ENCODE assay signal across 14 mouse cellular contexts in the genomic region with DNA sequence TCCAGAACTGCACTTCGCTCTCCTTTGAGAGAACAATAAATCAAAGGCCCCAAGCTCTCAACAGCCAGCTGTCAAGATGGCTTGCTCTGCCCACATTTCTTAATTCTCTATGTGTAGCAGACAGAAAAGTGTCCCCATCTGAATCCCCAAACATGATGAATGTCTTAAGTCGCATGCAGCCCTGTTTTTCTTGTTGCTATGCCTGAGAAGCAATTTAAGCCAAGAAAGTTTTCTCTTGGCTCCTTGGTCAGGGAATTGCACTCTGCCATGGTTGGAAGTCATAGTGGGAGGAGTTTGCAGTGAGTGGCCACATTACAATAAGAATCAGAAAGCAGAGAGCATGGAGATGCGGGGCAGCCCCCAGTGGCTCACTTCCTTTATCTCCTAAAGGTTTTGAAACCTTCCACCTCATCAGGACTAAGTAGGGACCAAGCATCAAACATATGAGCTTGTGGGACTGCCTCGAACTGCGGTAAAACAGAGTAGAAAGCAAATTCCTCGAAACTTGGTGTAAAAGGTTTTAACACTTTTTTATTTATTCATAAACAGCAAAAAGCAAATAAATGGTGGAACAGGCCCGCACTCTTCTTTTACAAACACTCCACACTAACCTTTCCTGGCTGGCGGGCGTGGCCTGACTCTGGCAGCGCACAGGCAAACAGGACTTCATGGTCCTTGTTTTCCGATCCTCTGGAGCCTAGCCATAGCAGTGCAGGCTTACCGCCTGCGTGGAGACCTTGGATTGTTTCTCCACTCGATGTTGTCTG.
DNase-seq lines count a peak whose midpoint lies in the region; TF ChIP-seq lines count a peak whose summit lies in the region.
"Had no signal": no experiment of that assay in that cellular context is flagged by ENCODE, and none has a peak within 500 bp of the region (broad histone marks: within the 10 kb centered on the region; RNA-seq: fewer than 3 reads in every experiment).

No protein-coding gene starts in this region.

- H3K9me3 ChIP-seq in limb, embryonic 10.5 days (replicated peaks) = no peaks in the 10 kb centered on the region
- H3K9me3 ChIP-seq: hindbrain, embryonic 13.5 days had no signal

- H3K27ac ChIP-seq in liver, adult 2 months (replicated peaks; ENCODE audit: insufficient read depth, low read depth, low read length) = no peak overlapping the region
- H3K27ac ChIP-seq in limb, embryonic 10.5 days = no peak overlapping the region
- H3K27ac ChIP-seq: hindbrain, embryonic 13.5 days had no signal

- no peak for TF ChIP-seq CTCF in liver, adult 2 months (IDR thresholded peaks at IDR 0.05; ENCODE audit: low read depth, low read length)

- no peak overlapping the region for H3K4me3 ChIP-seq in liver, adult 2 months (ENCODE audit: insufficient read depth, low read depth, low read length)
- no peak overlapping the region for H3K4me3 ChIP-seq in limb, embryonic 10.5 days
- H3K4me3 ChIP-seq: hindbrain, embryonic 13.5 days had no signal

- DNase-seq in adrenal gland, postnatal 10 days = peak; percentile 18
- no peak for DNase-seq in adrenal gland, adult 18-20 months (ENCODE audit: low spot score in 2 of 2)
- peak; percentile 51 for DNase-seq in liver, adult 2 months (ENCODE audit: extremely low read depth, low read depth, low spot score)
- DNase-seq in liver (no peak), 3134 (ENCODE audit: extremely low read depth, insufficient read length, low spot score) (peak; percentile 37)
- peak; percentile 16 for DNase-seq in limb, embryonic 10.5 days (ENCODE audit: low spot score)
- DNase-seq in left cerebral cortex, postnatal 25 days (ENCODE audit: low spot score in 2 of 2) = no peak
- no peak for DNase-seq in urinary bladder, postnatal 14 days (ENCODE audit: low spot score)
- DNase-seq: B cell, adult 2 months; cerebellum, adult 9-10 months; kidney, adult 11 months; kidney, postnatal 10 days; layer of hippocampus, adult 9-11 months had no signal

- H3K4me1 ChIP-seq in liver, adult 2 months (ENCODE audit: control insufficient read depth, insufficient read depth, low read length) = 0 out of 2 replicates have a peak, but pooled peaks cover 3% of the 10 kb centered on the region
- peaks cover 14% of the 10 kb centered on the region; the same call in 1 of the 2 replicates for H3K4me1 ChIP-seq in limb, embryonic 10.5 days

- TF ChIP-seq POLR2A in liver, adult 2 months (IDR thresholded peaks at IDR 0.05; ENCODE audit: extremely low read depth, insufficient read depth, low read length) = no peak

- no peaks in the 10 kb centered on the region for H3K79me2 ChIP-seq in liver, adult 2 months (ENCODE audit: control insufficient read depth, insufficient read depth, low read length)

- H3K27me3 ChIP-seq in liver, adult 2 months (ENCODE audit: control insufficient read depth, insufficient read depth, low read length) = no peaks in the 10 kb centered on the region
- H3K27me3 ChIP-seq in limb, embryonic 10.5 days (ENCODE audit: low read depth, poor library complexity, severe bottlenecking) = no peaks in the 10 kb centered on the region

- no peak overlapping the region for H3K9ac ChIP-seq in liver, adult 2 months (ENCODE audit: low read depth, low read length)
- H3K9ac ChIP-seq: hindbrain, embryonic 13.5 days had no signal

- intact Hi-C loops in left cerebral cortex, postnatal 25 days (cut with DNase I) = no loop called here

- H3K36me3 ChIP-seq in liver, adult 2 months (ENCODE audit: control insufficient read depth, insufficient read depth, low read length) = no peaks in the 10 kb centered on the region
- H3K36me3 ChIP-seq in limb, embryonic 10.5 days = no peaks in the 10 kb centered on the region
- H3K36me3 ChIP-seq: hindbrain, embryonic 13.5 days had no signal

- WGBS in liver, adult 2 months = 50% methylated on average over 14 of the region's 14 CpGs
- 60% methylated on average over 14 of the region's 14 CpGs for WGBS in limb, embryonic 10.5 days

Comparison
In these comparisons a context has a peak if more than half of its experiments do, and no peak if none do; other contexts are left out.
1. DNase-seq: peak in adrenal gland, postnatal 10 days (single experiment), liver, adult 2 months (single experiment), 3134 (single experiment) and limb, embryonic 10.5 days (single experiment); none in adrenal gland, adult 18-20 months (0 of 2), liver (single experiment), left cerebral cortex, postnatal 25 days (0 of 2) and urinary bladder, postnatal 14 days (single experiment).